Mouse (Mus musculus): ENCODE measurements around the gene Uvrag.

GRCm38 (mm10) chr7:98875390-98875990, 265.5 kb downstream of the Uvrag start:
- TF ChIP-seq POLR2AphosphoS5 (IDR thresholded peaks at IDR 0.05; ENCODE audit: insufficient replicate concordance, low read depth, low read length), result no peak
- TF ChIP-seq CTCF (IDR thresholded peaks at IDR 0.05; ENCODE audit: low read depth, low read length), result no peak
- TF ChIP-seq TAL1 (conservative IDR thresholded peaks at IDR 0.05; ENCODE audit: low read depth, low read length), result no peak
- TF ChIP-seq GATA2 (IDR thresholded peaks at IDR 0.05; ENCODE audit: borderline replicate concordance, low read depth, low read length), result no peak

Data from G1E (cell line).